Mouse (Mus musculus) gastrocnemius, postnatal 25 days (tissue): ENCODE data around the gene Slc7a9. TPM values are rescaled to one million over a fixed set of nuclear protein-coding genes. Genes with fewer than 3 reads are reported as not detected.

ENCODE experiments used
- DNase-seq: peaks from one replicate; pipeline ENCODE4 v3.0.0; 2022
- long read RNA-seq, 2 experiments: library from polyadenylated mRNA; stranded (forward); transcript quantifications; one replicate each; pipeline ENCODE4 v2.0.0; 2021
- total RNA-seq, 2 experiments: library from RNA; stranded (reverse); gene quantifications; 1 replicate in 1 of 2; 2 replicates in 1 of 2; pipeline ENCODE4 v1.2.3; 2021

The Slc7a9 gene
- total RNA-seq: not detected
- long read RNA-seq, experiment 1: 0 reads
- long read RNA-seq, experiment 2: 0 reads

GRCm38 (mm10) chr7:35447996-35448846, at the start of gene Slc7a9:
TSS of gene Slc7a9 (plus strand) at chr7:35448796.
- DNase-seq: no peak

GRCm38 (mm10) chr7:35401169-35401568, 47.4 kb upstream of the Slc7a9 start:
- no peak for DNase-seq

- no peak for DNase-seq
Observed at GRCm38 (mm10) chr7:35415226-35415625, 33.4 kb upstream of the Slc7a9 start.

GRCm38 (mm10) chr7:35415801-35416653, 32.6 kb upstream of the Slc7a9 start:
- DNase-seq: no peak

- no peak for DNase-seq
Observed at GRCm38 (mm10) chr7:35416654-35416948, 32.0 kb upstream of the Slc7a9 start.

GRCm38 (mm10) chr7:35423071-35423470, 25.5 kb upstream of the Slc7a9 start:
- DNase-seq: no peak

- DNase-seq: no peak
Observed at GRCm38 (mm10) chr7:35428146-35428545, 20.4 kb upstream of the Slc7a9 start.

GRCm38 (mm10) chr7:35435266-35435665, 13.3 kb upstream of the Slc7a9 start:
- no peak for DNase-seq

- DNase-seq: no peak
Observed at GRCm38 (mm10) chr7:35447501-35447900, 1.1 kb upstream of the Slc7a9 start.

- no peak for DNase-seq
Observed at GRCm38 (mm10) chr7:35448867-35449266, 271 bp downstream of the Slc7a9 start.

- DNase-seq: no peak
Observed at GRCm38 (mm10) chr7:35456091-35456814, 7.7 kb downstream of the Slc7a9 start.

GRCm38 (mm10) chr7:35460971-35461370, 12.4 kb downstream of the Slc7a9 start:
- DNase-seq: no peak

- no peak for DNase-seq
Observed at GRCm38 (mm10) chr7:35465027-35465426, 16.4 kb downstream of the Slc7a9 start.

GRCm38 (mm10) chr7:35467856-35468255, 19.3 kb downstream of the Slc7a9 start:
- DNase-seq: no peak

GRCm38 (mm10) chr7:35470794-35471193, 22.2 kb downstream of the Slc7a9 start:
- DNase-seq: no peak

GRCm38 (mm10) chr7:35476457-35476856, 27.9 kb downstream of the Slc7a9 start:
- no peak for DNase-seq

- DNase-seq: no peak
Observed at GRCm38 (mm10) chr7:35485126-35485525, 36.5 kb downstream of the Slc7a9 start.

GRCm38 (mm10) chr7:35486553-35486952, 38.0 kb downstream of the Slc7a9 start:
- DNase-seq: no peak

GRCm38 (mm10) chr7:35490186-35490585, 41.6 kb downstream of the Slc7a9 start:
- DNase-seq: no peak

- DNase-seq: no peak
Observed at GRCm38 (mm10) chr7:35491005-35491404, 42.4 kb downstream of the Slc7a9 start.

GRCm38 (mm10) chr7:35497516-35497915, 48.9 kb downstream of the Slc7a9 start:
- DNase-seq: no peak

GRCm38 (mm10) chr7:35501995-35502394, 53.4 kb downstream of the Slc7a9 start:
- DNase-seq: no peak
